Mouse (Mus musculus) kidney, embryonic 16.5 days (tissue): ENCODE data around the gene Hs3st6. TPM values are rescaled to one million over a fixed set of nuclear protein-coding genes. Genes with fewer than 3 reads are reported as not detected.
A peak's percentile ranks its signal among the peaks of the same experiment; 100 is the strongest.

Experiments used
- ATAC-seq: fragments of 200-750 bp; cut with Nextera tagmentation; 2 replicates; pipeline ENCODE4 v1.8.0; 2017; ENCODE audit warnings: moderate TSS enrichment; ENCODE audit not compliant: low FRiP score, low TSS enrichment
- H3K27ac ChIP-seq: fragments of 300-500 bp; sonication (generic); 2 replicates; pipeline ENCODE4 v1.5.1; 2014; ENCODE audit warnings: low read length
- H3K27me3 ChIP-seq: fragments of 300-500 bp; sonication (generic); 2 replicates; pipeline ENCODE4 v1.6.1; 2014; ENCODE audit warnings: low read length, control low read depth, mixed read lengths; ENCODE audit not compliant: insufficient read depth
- H3K36me3 ChIP-seq: fragments of 300-500 bp; sonication (generic); 2 replicates; pipeline ENCODE4 v1.6.1; 2014; ENCODE audit warnings: low read length, control low read depth, mixed read lengths; ENCODE audit not compliant: insufficient read depth
- H3K4me1 ChIP-seq: fragments of 300-500 bp; sonication (generic); 2 replicates; pipeline ENCODE4 v1.6.1; 2014; ENCODE audit warnings: low read length, control low read depth, mixed read lengths; ENCODE audit not compliant: insufficient read depth
- H3K4me2 ChIP-seq: fragments of 300-500 bp; sonication (generic); replicated peaks from 2 replicates; pipeline ENCODE4 v1.6.1; 2014; ENCODE audit warnings: low read depth, low read length
- H3K4me3 ChIP-seq: fragments of 300-500 bp; sonication (generic); 2 replicates; pipeline ENCODE4 v1.5.1; 2014; ENCODE audit warnings: mild to moderate bottlenecking, low read length
- H3K9ac ChIP-seq: fragments of 300-500 bp; sonication (generic); replicated peaks from 2 replicates; pipeline ENCODE4 v1.6.1; 2014; ENCODE audit warnings: low read length
- H3K9me3 ChIP-seq: fragments of 300-500 bp; sonication (generic); 2 replicates; pipeline ENCODE4 v1.6.1; 2016; ENCODE audit warnings: low read length, control low read depth
- WGBS: fragments of 180-500 bp; shearing (Covaris S2); extraction: QIAGEN DNeasy Blood & Tissue Kit; methylation state at CpG from one replicate; pipeline ENCODE4 v1.1.7; 2014; 5-methylcytosine and 5-hydroxymethylcytosine counted together
- polyA plus RNA-seq: library from polyadenylated mRNA; unstranded; fragments of >200 nt; fragmentation: Nextera tagmentation; extraction: Ambion mirVana; gene quantifications from 2 replicates; pipeline ENCODE4 v1.2.1, GENCODE M21; 2015

The Hs3st6 gene
- polyA plus RNA-seq, 1 experiment from 2014 or later, result 23.0 TPM

- Histone ChIP-seq H3K9me3 (no peaks in the 10 kb centered on the region), H3K27ac (no peak overlapping the region), H3K4me3 (no peak overlapping the region), H3K4me2 (no peak overlapping the region), H3K36me3 (no peaks in the 10 kb centered on the region), H3K9ac (no peak overlapping the region), H3K27me3 (no peaks in the 10 kb centered on the region), H3K4me1 (no peaks in the 10 kb centered on the region)
- no peak for ATAC-seq
- WGBS, result 50% methylated on average over 9 of the region's 9 CpGs
These were observed 45.4 kb downstream of the Hs3st6 start for GRCm38 (mm10) chr17:24798229-24798628.

GRCm38 (mm10) chr17:24799476-24799875, 46.7 kb downstream of the Hs3st6 start:
- ATAC-seq, result no peak
- Histone ChIP-seq H3K4me1 (peaks cover 5% of the 10 kb centered on the region; the same call in 1 of the 2 replicates), H3K27ac (no peak overlapping the region), H3K36me3 (no peaks in the 10 kb centered on the region), H3K27me3 (peaks cover under 1% of the 10 kb centered on the region; the same call in 1 of the 2 replicates), H3K9me3 (no peaks in the 10 kb centered on the region), H3K4me3 (no peak overlapping the region), H3K9ac (no peak overlapping the region), H3K4me2 (no peak overlapping the region)
- 92% methylated on average over 4 of the region's 4 CpGs for WGBS

GRCm38 (mm10) chr17:24800524-24800923, 47.7 kb downstream of the Hs3st6 start:
- no peaks in the 10 kb centered on the region for H3K9me3 ChIP-seq
- H3K36me3 ChIP-seq, result no peaks in the 10 kb centered on the region
- H3K27ac ChIP-seq, result no peak overlapping the region
- no peak for ATAC-seq
- peaks cover 8% of the 10 kb centered on the region; the same call in 1 of the 2 replicates for H3K4me1 ChIP-seq
- H3K4me3 ChIP-seq, result no peak overlapping the region
- no peak overlapping the region for H3K9ac ChIP-seq
- H3K4me2 ChIP-seq, result no peak overlapping the region
- peaks cover 9% of the 10 kb centered on the region; the same call in 1 of the 2 replicates for H3K27me3 ChIP-seq
- WGBS, result 60% methylated on average over 3 of the region's 3 CpGs

- Histone ChIP-seq H3K4me1 (peaks cover 8% of the 10 kb centered on the region; the same call in 1 of the 2 replicates), H3K27me3 (peaks cover 9% of the 10 kb centered on the region; the same call in 1 of the 2 replicates), H3K4me3 (peak within 1 kb of the TSS; percentile 70), H3K36me3 (no peaks in the 10 kb centered on the region), H3K9ac (peak within 1 kb of the TSS; percentile 66), H3K9me3 (no peaks in the 10 kb centered on the region), H3K4me2 (peak within 1 kb of the TSS; percentile 87), H3K27ac (no peak within 1 kb of the TSS)
- ATAC-seq, result peak; percentile 92
- WGBS, result under 1% methylated on average over 64 of the region's 71 CpGs
These were observed 51.5 kb downstream of the Hs3st6 start, which contains the start of gene Meiob for GRCm38 (mm10) chr17:24803952-24804951. Meiob (plus strand) TSS chr17:24804289.

Other genes with a start within 250 kb of the Hs3st6 start
- gene Traf7, start 225.1 kb upstream of the Hs3st6 start, polyA plus RNA-seq, result 102 and 113 TPM in 2 replicates
- gene Rab26, start 218.8 kb upstream of the Hs3st6 start, polyA plus RNA-seq, result 2.8 and 3.0 TPM in 2 replicates
- gene Pkd1, start 203.2 kb upstream of the Hs3st6 start, polyA plus RNA-seq, result 22.5 and 24.3 TPM in 2 replicates
- gene Tsc2, start 120.4 kb upstream of the Hs3st6 start, polyA plus RNA-seq, result 72.8 and 77.0 TPM in 2 replicates
- 23.1 TPM in 2 replicates for gene Nthl1, start 120.3 kb upstream of the Hs3st6 start, polyA plus RNA-seq
- gene Slc9a3r2, start 102.7 kb upstream of the Hs3st6 start, polyA plus RNA-seq, result 116 and 120 TPM in 2 replicates
- 0.37 TPM in 1 of 2 replicates, not detected in the other for gene Npw, start 94.5 kb upstream of the Hs3st6 start, polyA plus RNA-seq
- gene Zfp598, start 83.3 kb upstream of the Hs3st6 start, polyA plus RNA-seq, result 19.7 and 22.7 TPM in 2 replicates
- gene Syngr3, start 63.0 kb upstream of the Hs3st6 start, polyA plus RNA-seq, result 2.3 and 2.9 TPM in 2 replicates
- gene Gfer, start 56.8 kb upstream of the Hs3st6 start, polyA plus RNA-seq, result 44.4 and 45.3 TPM in 2 replicates
- gene Noxo1, start 56.8 kb upstream of the Hs3st6 start, polyA plus RNA-seq, result 1.9 and 2.7 TPM in 2 replicates
- 92.1 and 107 TPM in 2 replicates for gene Tbl3, start 45.3 kb upstream of the Hs3st6 start, polyA plus RNA-seq
- gene Rnf151, start 34.9 kb upstream of the Hs3st6 start, polyA plus RNA-seq, result 0.26 TPM in 1 of 2 replicates, not detected in the other
- gene Rps2, start 34.9 kb upstream of the Hs3st6 start, polyA plus RNA-seq, result 1,489 and 1,547 TPM in 2 replicates
- 258 and 262 TPM in 2 replicates for gene Ndufb10, start 28.5 kb upstream of the Hs3st6 start, polyA plus RNA-seq
- 0.15 TPM in 1 of 2 replicates, not detected in the other for gene Rpl3l, start 25.2 kb upstream of the Hs3st6 start, polyA plus RNA-seq
- 33.3 and 33.8 TPM in 2 replicates for gene Msrb1, start 16.3 kb upstream of the Hs3st6 start, polyA plus RNA-seq
- gene Meiob, start 51.3 kb downstream of the Hs3st6 start, polyA plus RNA-seq, result 0.11 TPM in 1 of 2 replicates, not detected in the other
- gene Hagh, start 87.2 kb downstream of the Hs3st6 start, polyA plus RNA-seq, result 63.4 and 75.6 TPM in 2 replicates
- 50.7 and 52.1 TPM in 2 replicates for gene Fahd1, start 97.4 kb downstream of the Hs3st6 start, polyA plus RNA-seq
- gene Igfals, start 113.0 kb downstream of the Hs3st6 start, polyA plus RNA-seq, result 3.0 and 3.1 TPM in 2 replicates
- gene Nubp2, start 133.4 kb downstream of the Hs3st6 start, polyA plus RNA-seq, result 63.3 and 67.1 TPM in 2 replicates
- gene Spsb3, start 133.7 kb downstream of the Hs3st6 start, polyA plus RNA-seq, result 46.2 and 50.4 TPM in 2 replicates
- 36.5 and 38.5 TPM in 2 replicates for gene Eme2, start 142.1 kb downstream of the Hs3st6 start, polyA plus RNA-seq
- gene Mrps34, start 142.1 kb downstream of the Hs3st6 start, polyA plus RNA-seq, result 102 TPM in 2 replicates
- gene Nme3, start 143.5 kb downstream of the Hs3st6 start, polyA plus RNA-seq, result 78.1 and 86.1 TPM in 2 replicates
- gene Mapk8ip3, start 184.0 kb downstream of the Hs3st6 start, polyA plus RNA-seq, result 30.1 and 33.6 TPM in 2 replicates
- 197 and 218 TPM in 2 replicates for gene Jpt2, start 207.7 kb downstream of the Hs3st6 start, polyA plus RNA-seq